In the genomic region with DNA sequence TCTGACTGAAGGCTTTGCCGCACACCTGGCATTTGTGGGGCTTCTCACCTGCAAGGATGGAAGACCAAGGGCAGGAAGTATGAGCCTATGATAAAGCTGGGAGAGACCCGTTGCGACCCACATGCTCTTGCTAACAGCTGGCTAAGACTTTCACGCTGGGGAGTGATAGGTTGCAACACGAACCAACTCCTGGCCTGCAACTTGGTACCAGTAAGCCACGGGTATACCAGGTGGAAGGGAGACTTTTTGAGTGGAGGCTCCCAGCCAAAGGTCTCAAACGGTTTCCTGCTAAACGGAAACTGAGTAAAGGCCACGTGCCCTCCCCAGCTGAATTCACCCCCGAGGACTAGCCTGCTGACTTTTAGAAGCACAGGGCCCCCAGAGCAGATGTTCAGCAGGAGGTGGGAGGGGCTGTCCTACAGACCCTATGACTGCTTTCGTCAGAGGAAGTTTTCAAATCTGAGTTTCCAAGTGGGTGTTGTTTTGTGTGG, we compare ENCODE assay signal across 18 mouse cellular contexts. TPM values are rescaled to one million over a fixed set of nuclear protein-coding genes. Genes with fewer than 3 reads are reported as not detected.
A peak's percentile ranks its signal among the peaks of the same experiment; 100 is the strongest.
DNase-seq lines count a peak whose midpoint lies in the region; ATAC-seq lines count a peak whose summit lies in the region.
"Had no signal": no experiment of that assay in that cellular context is flagged by ENCODE, and none has a peak within 500 bp of the region (broad histone marks: within the 10 kb centered on the region; RNA-seq: fewer than 3 reads in every experiment).

No protein-coding gene starts in this region.

- no peaks in the 10 kb centered on the region for H3K36me3 ChIP-seq in heart, embryonic 16.5 days (ENCODE audit: control insufficient read depth, insufficient read depth)
- H3K36me3 ChIP-seq in heart, embryonic 12.5 days = no peaks in the 10 kb centered on the region
- H3K36me3 ChIP-seq: hindbrain, embryonic 10.5 days; liver, embryonic 15.5 days had no signal

- H3K4me2 ChIP-seq in heart, embryonic 16.5 days (ENCODE audit: low read depth, low read length) = no peak overlapping the region
- H3K4me2 ChIP-seq in heart, embryonic 12.5 days = no peak overlapping the region
- H3K4me2 ChIP-seq: liver, embryonic 15.5 days had no signal

- no peaks in the 10 kb centered on the region for H3K9me3 ChIP-seq in heart, embryonic 16.5 days (replicated peaks; ENCODE audit: control insufficient read depth, low read length)
- no peaks in the 10 kb centered on the region for H3K9me3 ChIP-seq in heart, embryonic 12.5 days (replicated peaks)
- H3K9me3 ChIP-seq: hindbrain, embryonic 10.5 days; liver, embryonic 15.5 days had no signal

- peak; percentile 73 for DNase-seq in CD4-positive, CD25-positive, alpha-beta regulatory T cell, adult 2 months (ENCODE audit: low read depth, low spot score)
- peak; percentile 84 to 94 for DNase-seq in thymus, adult 18-20 months
- DNase-seq in ovary, adult 18-20 months (ENCODE audit: low spot score) = no peak
- DNase-seq in left cerebral cortex, postnatal 25 days (ENCODE audit: low spot score in 2 of 2) = no peak
- DNase-seq in adrenal gland, postnatal 14 days = no peak
- DNase-seq: cerebellum, adult 11-12 months; kidney, adult 2 months; right cerebral cortex, postnatal 25 days had no signal

- no peak overlapping the region for H3K9ac ChIP-seq in heart, embryonic 16.5 days (ENCODE audit: low read length)
- no peak overlapping the region for H3K9ac ChIP-seq in heart, embryonic 12.5 days
- H3K9ac ChIP-seq: liver, embryonic 15.5 days had no signal

- intact Hi-C loops in left cerebral cortex, postnatal 25 days (cut with DNase I) = no loop called here

- peak; percentile 59 for ATAC-seq in heart, embryonic 16.5 days (replicated peaks; ENCODE audit: extremely low read depth, insufficient read depth, low FRiP score)
- ATAC-seq in heart, embryonic 12.5 days (ENCODE audit: insufficient number of reproducible peaks, low FRiP score) = no peak
- ATAC-seq in hematopoietic stem cell, adult 5-6 weeks (replicated peaks in 1 of 2; ENCODE audit: insufficient read depth in 1 of 2, low FRiP score in 2 of 2, low TSS enrichment in 1 of 2, low read depth in 1 of 2, poor library complexity in 2 of 2, severe bottlenecking in 2 of 2) = peak; percentile 56 to 63
- ATAC-seq: Patski had no signal

- peaks cover 14% of the 10 kb centered on the region for H3K4me1 ChIP-seq in heart, embryonic 16.5 days (ENCODE audit: control insufficient read depth, insufficient read depth, low read length)
- H3K4me1 ChIP-seq in heart, embryonic 12.5 days (replicated peaks) = peaks cover 22% of the 10 kb centered on the region

- no peak overlapping the region for H3K4me3 ChIP-seq in heart, embryonic 16.5 days (ENCODE audit: low read length)
- H3K4me3 ChIP-seq in heart, embryonic 12.5 days = no peak overlapping the region
- H3K4me3 ChIP-seq: hindbrain, embryonic 10.5 days; layer of hippocampus, adult 2 months; liver, embryonic 15.5 days had no signal

- no peak overlapping the region; the same call in 1 of the 2 replicates for H3K27ac ChIP-seq in heart, embryonic 16.5 days (ENCODE audit: low read length)
- no peak overlapping the region for H3K27ac ChIP-seq in heart, embryonic 12.5 days (ENCODE audit: poor library complexity, severe bottlenecking)
- H3K27ac ChIP-seq: hindbrain, embryonic 10.5 days; layer of hippocampus, adult 2 months; liver, embryonic 15.5 days; stomach, postnatal 0 days had no signal

- WGBS in heart, embryonic 16.5 days = 16% methylated on average over 11 of the region's 11 CpGs
- WGBS in heart, embryonic 12.5 days = 20% methylated on average over 11 of the region's 11 CpGs

- H3K27me3 ChIP-seq in heart, embryonic 16.5 days (ENCODE audit: control insufficient read depth, insufficient read depth, low read length) = peaks cover 56% of the 10 kb centered on the region
- H3K27me3 ChIP-seq in heart, embryonic 12.5 days (replicated peaks) = peaks cover 77% of the 10 kb centered on the region

RNA-seq across cellular contexts. Expression of a gene that starts 7.9 kb away (rescaled TPM):
- polyA plus RNA-seq in heart, embryonic 16.5 days (2015; fragmentation: Nextera tagmentation; extraction: Ambion mirVana) = 0.94 and 3.0 TPM in 2 replicates
- polyA plus RNA-seq in heart, embryonic 12.5 days (2016; fragmentation: Nextera tagmentation; extraction: Ambion mirVana) = 0.08 TPM in 1 of 2 replicates, not detected in the other
- 16.5 and 30.3 TPM in 2 replicates for total RNA-seq in hematopoietic stem cell, adult 5-6 weeks (2017)
- total RNA-seq in left cerebral cortex, postnatal 25 days (2021) = not detected
- total RNA-seq in adrenal gland, postnatal 14 days (2021) = 0.30 and 0.56 TPM in 2 replicates
- total RNA-seq: heart, adult 8-10 months; layer of hippocampus, adult 2 months; left cerebral cortex, postnatal 36 days had no signal

Comparison
In these comparisons a context has a peak if more than half of its experiments do, and no peak if none do; other contexts are left out.
1. DNase-seq: peak in CD4-positive, CD25-positive, alpha-beta regulatory T cell, adult 2 months (single experiment) and thymus, adult 18-20 months (2 of 2); none in ovary, adult 18-20 months (single experiment), left cerebral cortex, postnatal 25 days (0 of 2) and adrenal gland, postnatal 14 days (single experiment).
2. RNA of a gene that starts 7.9 kb away (total RNA-seq): 16.5 to 30.3 TPM in hematopoietic stem cell, adult 5-6 weeks; 0.30 to 0.56 TPM in adrenal gland, postnatal 14 days and not detected in left cerebral cortex, postnatal 25 days; every median in the first group is over 10 times any median in the second.